Mouse (Mus musculus): Measurements from ENCODE around the gene Glg1. TPM values are rescaled to one million over a fixed set of nuclear protein-coding genes. Genes with fewer than 3 reads are reported as not detected.

Glg1 gene
- total and polyA plus RNA-seq, 2 experiments = 12.0 to 13.5 TPM

DNA sequence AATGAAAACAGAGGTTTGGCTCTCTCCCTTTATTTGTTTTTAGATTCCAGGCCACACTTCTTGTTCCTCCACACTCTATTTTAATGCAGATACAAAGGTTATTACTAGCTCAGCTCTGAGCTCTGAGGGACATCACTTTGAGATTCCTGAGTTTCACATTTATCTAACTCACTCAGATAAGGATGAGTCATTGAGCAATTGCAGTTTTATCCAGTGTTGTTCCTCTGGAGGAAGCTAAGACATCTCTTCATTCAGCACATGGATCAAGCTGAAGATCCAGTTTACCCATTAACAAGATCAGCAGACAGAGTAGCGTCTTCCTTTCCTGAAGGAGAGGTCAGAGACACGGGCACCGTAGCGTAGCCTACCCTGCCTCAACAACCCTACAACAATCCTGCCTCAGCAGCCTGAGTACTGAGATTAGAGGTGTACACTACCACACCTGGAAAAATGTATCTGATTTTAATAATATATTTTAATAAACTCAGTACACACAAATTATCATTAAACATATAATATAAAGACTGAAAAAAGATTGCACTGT lies 12.7 kb downstream of the Glg1 start:
- peak; percentile 23 for DNase-seq (ENCODE audit: extremely low read depth, low read depth, low spot score)
- WGBS = 46% methylated on average over 4 of the region's 4 CpGs
- no peak overlapping the region for H3K27ac ChIP-seq (replicated peaks; ENCODE audit: insufficient read depth, low read depth, low read length)
- H3K27me3 ChIP-seq (ENCODE audit: control insufficient read depth, insufficient read depth, low read length) = no peaks in the 10 kb centered on the region
- H3K36me3 ChIP-seq (ENCODE audit: control insufficient read depth, insufficient read depth, low read length) = no peaks in the 10 kb centered on the region
- peaks cover 4% of the 10 kb centered on the region for H3K4me1 ChIP-seq (ENCODE audit: control insufficient read depth, insufficient read depth, low read length)
- H3K4me3 ChIP-seq (ENCODE audit: insufficient read depth, low read depth, low read length) = no peak overlapping the region
- no peak for TF ChIP-seq POLR2A (IDR thresholded peaks at IDR 0.05; ENCODE audit: extremely low read depth, insufficient read depth, low read length)
- H3K9ac ChIP-seq (ENCODE audit: low read depth, low read length) = no peak overlapping the region
- H3K79me2 ChIP-seq (ENCODE audit: control insufficient read depth, insufficient read depth, low read length) = peaks cover 25% of the 10 kb centered on the region; the same call in 1 of the 2 replicates

DNA sequence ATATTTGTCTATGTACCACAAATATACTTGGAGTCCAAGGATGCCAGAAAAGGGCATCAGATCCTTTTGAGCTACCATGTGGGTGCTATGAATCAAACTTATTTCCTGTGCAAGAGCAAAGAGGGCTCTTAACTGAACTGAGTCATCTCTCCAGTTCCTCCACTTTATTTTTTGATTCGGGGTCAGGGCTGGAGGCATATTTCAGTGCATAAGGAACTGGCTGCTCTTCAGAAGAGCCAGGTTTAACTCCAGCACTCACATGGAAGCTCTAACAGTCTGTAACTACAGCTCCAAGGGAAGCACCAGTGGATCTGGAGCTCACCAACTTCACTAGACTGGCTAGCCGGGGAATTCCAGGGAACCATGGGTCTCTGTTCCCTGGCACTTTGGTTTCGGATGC lies 21.7 kb downstream of the Glg1 start:
- Histone ChIP-seq H3K27ac (replicated peaks; ENCODE audit: insufficient read depth, low read depth, low read length) (no peak overlapping the region), H3K27me3 (ENCODE audit: control insufficient read depth, insufficient read depth, low read length) (no peaks in the 10 kb centered on the region), H3K4me3 (ENCODE audit: insufficient read depth, low read depth, low read length) (no peak overlapping the region), H3K4me1 (ENCODE audit: control insufficient read depth, insufficient read depth, low read length) (no peaks in the 10 kb centered on the region), H3K79me2 (ENCODE audit: control insufficient read depth, insufficient read depth, low read length) (peaks cover 6% of the 10 kb centered on the region; the same call in 1 of the 2 replicates), H3K9ac (ENCODE audit: low read depth, low read length) (no peak overlapping the region), H3K36me3 (ENCODE audit: control insufficient read depth, insufficient read depth, low read length) (no peaks in the 10 kb centered on the region)
- WGBS = 89% methylated on average over 3 of the region's 3 CpGs
- TF ChIP-seq CTCF (IDR thresholded peaks at IDR 0.05; ENCODE audit: low read depth, low read length) = no peak
- TF ChIP-seq POLR2A (IDR thresholded peaks at IDR 0.05; ENCODE audit: extremely low read depth, insufficient read depth, low read length) = no peak
- peak; percentile 15 for DNase-seq (ENCODE audit: extremely low read depth, low read depth, low spot score)

DNA sequence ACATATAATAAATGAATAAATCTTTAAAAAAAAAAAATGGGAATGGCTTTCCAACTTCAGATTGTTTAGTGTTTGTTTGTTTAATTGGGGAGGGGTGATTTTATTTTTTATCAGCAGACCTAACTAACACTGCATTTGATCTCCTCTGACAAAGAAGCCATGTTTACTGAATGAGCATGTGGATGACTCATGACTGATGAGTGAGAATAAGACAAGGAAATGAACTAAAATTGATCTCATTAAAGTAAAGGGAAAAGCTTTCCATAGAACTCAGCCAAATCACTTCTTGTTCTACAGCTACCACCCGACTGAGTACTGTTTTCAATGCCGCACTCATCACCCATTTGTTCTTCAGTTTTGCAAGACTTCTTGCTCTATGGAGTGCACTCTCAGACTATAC lies 25.3 kb downstream of the Glg1 start:
- Histone ChIP-seq H3K27ac (replicated peaks; ENCODE audit: insufficient read depth, low read depth, low read length) (no peak overlapping the region), H3K27me3 (ENCODE audit: control insufficient read depth, insufficient read depth, low read length) (no peaks in the 10 kb centered on the region), H3K79me2 (ENCODE audit: control insufficient read depth, insufficient read depth, low read length) (peaks cover 6% of the 10 kb centered on the region; the same call in 1 of the 2 replicates), H3K4me1 (ENCODE audit: control insufficient read depth, insufficient read depth, low read length) (no peaks in the 10 kb centered on the region), H3K4me3 (ENCODE audit: insufficient read depth, low read depth, low read length) (no peak overlapping the region), H3K36me3 (ENCODE audit: control insufficient read depth, insufficient read depth, low read length) (no peaks in the 10 kb centered on the region), H3K9ac (ENCODE audit: low read depth, low read length) (no peak overlapping the region)
- WGBS = 89% methylated on average over 2 of the region's 2 CpGs
- no peak for TF ChIP-seq POLR2A (IDR thresholded peaks at IDR 0.05; ENCODE audit: extremely low read depth, insufficient read depth, low read length)
- no peak for TF ChIP-seq CTCF (IDR thresholded peaks at IDR 0.05; ENCODE audit: low read depth, low read length)
- DNase-seq (ENCODE audit: extremely low read depth, low read depth, low spot score) = peak; percentile 14

DNA sequence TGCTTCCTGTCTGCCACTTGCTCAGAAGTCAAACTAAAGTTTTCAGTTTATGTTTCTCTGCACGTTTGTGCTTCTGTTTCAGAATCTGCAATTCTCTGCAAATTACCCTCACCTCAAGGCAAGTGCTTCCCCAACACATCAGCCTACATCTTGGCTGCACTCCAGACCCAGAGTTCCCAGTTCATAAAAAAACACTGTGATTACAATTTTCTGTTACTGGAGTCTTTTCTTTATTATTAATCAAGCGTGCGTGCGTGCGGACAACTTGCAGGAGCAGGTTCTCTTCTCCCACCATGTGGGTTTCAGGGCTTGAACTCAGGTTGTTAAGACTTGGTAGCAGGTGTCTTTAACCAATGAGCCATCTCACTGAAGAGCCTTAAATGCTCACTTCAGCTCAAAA lies 34.9 kb downstream of the Glg1 start:
- peaks cover 11% of the 10 kb centered on the region; the same call in 1 of the 2 replicates for H3K79me2 ChIP-seq (ENCODE audit: control insufficient read depth, insufficient read depth, low read length)
- TF ChIP-seq CTCF (IDR thresholded peaks at IDR 0.05; ENCODE audit: low read depth, low read length) = no peak
- TF ChIP-seq POLR2A (IDR thresholded peaks at IDR 0.05; ENCODE audit: extremely low read depth, insufficient read depth, low read length) = no peak
- H3K36me3 ChIP-seq (ENCODE audit: control insufficient read depth, insufficient read depth, low read length) = no peaks in the 10 kb centered on the region
- no peaks in the 10 kb centered on the region for H3K4me1 ChIP-seq (ENCODE audit: control insufficient read depth, insufficient read depth, low read length)
- no peak overlapping the region for H3K27ac ChIP-seq (replicated peaks; ENCODE audit: insufficient read depth, low read depth, low read length)
- peak; percentile 15 for DNase-seq (ENCODE audit: extremely low read depth, low read depth, low spot score)
- WGBS = 61% methylated on average over 5 of the region's 5 CpGs
- H3K9ac ChIP-seq (ENCODE audit: low read depth, low read length) = no peak overlapping the region
- H3K4me3 ChIP-seq (ENCODE audit: insufficient read depth, low read depth, low read length) = no peak overlapping the region
- no peaks in the 10 kb centered on the region for H3K27me3 ChIP-seq (ENCODE audit: control insufficient read depth, insufficient read depth, low read length)

DNA sequence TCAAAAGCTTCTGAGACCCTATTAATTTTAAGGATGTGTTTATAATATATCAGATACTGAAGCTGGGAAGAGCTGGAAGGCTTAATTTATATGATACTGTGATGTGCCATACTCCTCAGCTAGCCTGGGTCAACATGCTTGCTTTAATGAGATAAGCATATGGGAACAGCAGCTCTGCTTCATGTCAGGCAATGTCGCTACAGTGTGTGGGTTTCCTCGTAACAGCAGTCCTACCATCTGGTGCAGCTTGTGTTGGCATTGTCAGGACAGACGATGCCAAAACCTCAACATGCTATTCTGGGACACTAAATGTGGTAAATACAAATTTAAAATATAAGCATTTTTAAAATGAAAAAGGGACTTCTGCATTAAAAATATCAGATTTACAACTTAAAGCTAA lies 40.9 kb downstream of the Glg1 start:
- no peaks in the 10 kb centered on the region for H3K36me3 ChIP-seq (ENCODE audit: control insufficient read depth, insufficient read depth, low read length)
- H3K4me1 ChIP-seq (ENCODE audit: control insufficient read depth, insufficient read depth, low read length) = no peaks in the 10 kb centered on the region
- WGBS = 91% methylated on average over 3 of the region's 3 CpGs
- H3K79me2 ChIP-seq (ENCODE audit: control insufficient read depth, insufficient read depth, low read length) = peaks cover 17% of the 10 kb centered on the region; the same call in 1 of the 2 replicates
- DNase-seq (ENCODE audit: extremely low read depth, low read depth, low spot score) = no peak
- no peak overlapping the region for H3K9ac ChIP-seq (ENCODE audit: low read depth, low read length)
- H3K27ac ChIP-seq (replicated peaks; ENCODE audit: insufficient read depth, low read depth, low read length) = no peak overlapping the region
- TF ChIP-seq CTCF (IDR thresholded peaks at IDR 0.05; ENCODE audit: low read depth, low read length) (no peak), POLR2A (IDR thresholded peaks at IDR 0.05; ENCODE audit: extremely low read depth, insufficient read depth, low read length) (no peak)
- H3K27me3 ChIP-seq (ENCODE audit: control insufficient read depth, insufficient read depth, low read length) = no peaks in the 10 kb centered on the region
- no peak overlapping the region for H3K4me3 ChIP-seq (ENCODE audit: insufficient read depth, low read depth, low read length)

DNA sequence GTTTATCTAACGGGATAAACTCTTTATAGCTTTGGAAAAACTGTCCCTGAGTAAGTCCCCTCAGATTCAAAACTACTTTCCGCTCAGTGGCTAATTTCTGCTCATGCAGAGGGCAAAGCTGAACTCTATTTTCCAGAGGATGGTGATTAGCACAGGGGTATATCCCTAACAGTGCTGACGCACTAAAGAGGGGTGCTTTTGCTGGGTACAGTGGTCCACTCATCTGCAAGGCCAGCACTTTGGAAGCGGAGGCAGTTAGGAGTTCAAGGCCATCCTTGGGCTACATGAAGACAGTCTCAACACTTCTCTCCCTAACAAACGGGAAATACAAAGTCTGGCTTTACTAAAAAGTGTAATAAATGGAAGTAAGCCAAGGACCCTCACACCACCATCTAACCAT lies 45.6 kb downstream of the Glg1 start:
- TF ChIP-seq CTCF (IDR thresholded peaks at IDR 0.05; ENCODE audit: low read depth, low read length) (no peak), POLR2A (IDR thresholded peaks at IDR 0.05; ENCODE audit: extremely low read depth, insufficient read depth, low read length) (no peak)
- no peak overlapping the region for H3K9ac ChIP-seq (ENCODE audit: low read depth, low read length)
- 93% methylated on average over 5 of the region's 5 CpGs for WGBS
- H3K36me3 ChIP-seq (ENCODE audit: control insufficient read depth, insufficient read depth, low read length) = no peaks in the 10 kb centered on the region
- no peak overlapping the region for H3K27ac ChIP-seq (replicated peaks; ENCODE audit: insufficient read depth, low read depth, low read length)
- no peaks in the 10 kb centered on the region for H3K27me3 ChIP-seq (ENCODE audit: control insufficient read depth, insufficient read depth, low read length)
- DNase-seq (ENCODE audit: extremely low read depth, low read depth, low spot score) = no peak
- peaks cover 18% of the 10 kb centered on the region; the same call in 1 of the 2 replicates for H3K79me2 ChIP-seq (ENCODE audit: control insufficient read depth, insufficient read depth, low read length)
- peaks cover 2% of the 10 kb centered on the region; the same call in 1 of the 2 replicates for H3K4me1 ChIP-seq (ENCODE audit: control insufficient read depth, insufficient read depth, low read length)
- no peak overlapping the region for H3K4me3 ChIP-seq (ENCODE audit: insufficient read depth, low read depth, low read length)

All from liver, adult 2 months (tissue).